Mouse (Mus musculus): ENCODE data around the gene Cacnb4. TPM values are rescaled to one million over a fixed set of nuclear protein-coding genes. Genes with fewer than 3 reads are reported as not detected.

The Cacnb4 gene
- polyA plus RNA-seq, 1 experiment from 2014 or later, result 6.6 TPM

- 82% methylated on average over 10 of the region's 10 CpGs for WGBS
- Histone ChIP-seq H3K36me3 (ENCODE audit: poor library complexity, severe bottlenecking) (no peaks in the 10 kb centered on the region), H3K4me3 (no peak overlapping the region), H3K9ac (no peak overlapping the region), H3K9me3 (replicated peaks) (no peaks in the 10 kb centered on the region), H3K27ac (no peak overlapping the region), H3K4me2 (no peak overlapping the region), H3K27me3 (no peaks in the 10 kb centered on the region), H3K4me1 (no peaks in the 10 kb centered on the region)
- peak; percentile 48; the same call in 1 of the 2 replicates for ATAC-seq
These were observed 297.8 kb downstream of the Cacnb4 start for GRCm38 (mm10) chr2:52378848-52379261.

- Histone ChIP-seq H3K27ac (no peak within 1 kb of the TSS), H3K4me2 (no peak within 1 kb of the TSS), H3K27me3 (no peaks in the 10 kb centered on the region), H3K4me1 (no peaks in the 10 kb centered on the region), H3K36me3 (ENCODE audit: poor library complexity, severe bottlenecking) (no peaks in the 10 kb centered on the region), H3K4me3 (no peak within 1 kb of the TSS), H3K9ac (no peak within 1 kb of the TSS), H3K9me3 (replicated peaks) (no peaks in the 10 kb centered on the region)
- peak; percentile 67 for ATAC-seq
- WGBS, result 52% methylated on average over 7 of the region's 7 CpGs
These were observed 298.2 kb downstream of the Cacnb4 start, which contains the start of gene Neb for GRCm38 (mm10) chr2:52378448-52378804. Gene Neb, minus strand, starts transcription at chr2:52378474.

Other genes starting within 250 kb of the Cacnb4 start
- 38.3 and 40.3 TPM in 2 replicates for gene Stam2, start 65.5 kb upstream of the Cacnb4 start, polyA plus RNA-seq (2015; fragmentation: Nextera tagmentation; extraction: Ambion mirVana)
- 15.4 and 17.1 TPM in 2 replicates for gene Fmnl2, start 181.0 kb upstream of the Cacnb4 start, polyA plus RNA-seq (2015; fragmentation: Nextera tagmentation; extraction: Ambion mirVana)

Data from forebrain, embryonic 13.5 days (tissue).